Mouse (Mus musculus) urinary bladder, postnatal 10 days (tissue): ENCODE data around the gene 1810062G17Rik.

Experiments
- DNase-seq: peaks from one replicate; pipeline ENCODE4 v3.0.0; 2022; ENCODE audit warnings: low spot score

Gene 1810062G17Rik

GRCm38 (mm10) chr3:36475532-36476087, at the start of gene 1810062G17Rik, which contains the start of gene Anxa5:
Gene 1810062G17Rik, plus strand, starts transcription at chr3:36475937.
Gene Anxa5, minus strand, starts transcription at chr3:36475894.
- peak; percentile 92 for DNase-seq

DNA sequence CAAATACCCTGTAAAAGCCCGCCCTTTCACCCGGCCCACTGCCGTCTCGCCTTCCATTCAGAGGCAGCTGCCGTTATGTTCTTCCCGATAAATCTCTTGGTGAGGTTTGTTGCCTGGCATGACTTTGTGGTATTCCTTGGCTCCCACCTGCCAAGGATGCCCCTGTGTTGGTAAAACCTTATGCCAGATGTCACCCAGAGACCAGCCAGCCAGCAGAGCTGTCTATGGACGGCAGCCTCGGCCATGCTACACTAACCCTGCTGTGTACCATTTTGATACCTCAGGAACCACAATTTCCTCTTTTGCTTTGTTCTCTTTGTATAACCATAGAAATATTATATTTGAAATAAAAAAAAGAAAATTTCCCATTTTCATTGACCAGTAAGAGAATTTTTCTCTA, 48.4 kb upstream of the 1810062G17Rik start:
- no peak for DNase-seq

DNA sequence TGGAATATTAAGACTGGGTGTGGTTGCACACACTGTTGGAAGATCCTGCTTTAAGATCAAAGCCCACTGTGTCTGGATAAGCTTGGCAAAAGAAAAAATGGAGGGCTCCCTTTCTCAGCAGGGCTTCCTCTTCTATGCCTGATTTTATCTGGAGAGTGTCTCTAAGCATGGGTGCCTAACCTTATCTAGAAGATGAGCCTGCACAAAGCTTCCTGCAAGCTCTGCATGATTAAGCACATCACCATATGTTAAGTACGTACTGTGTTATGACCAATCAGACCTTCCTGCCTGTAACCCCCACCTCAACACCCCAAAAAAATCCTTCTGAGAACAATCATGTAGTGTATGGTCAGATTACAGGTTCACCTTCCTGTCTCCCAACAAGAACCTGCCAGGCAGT, 45.4 kb upstream of the 1810062G17Rik start:
- DNase-seq = no peak

- DNase-seq = no peak
Observed at GRCm38 (mm10) chr3:36440280-36440679, 35.5 kb upstream of the 1810062G17Rik start.

DNA sequence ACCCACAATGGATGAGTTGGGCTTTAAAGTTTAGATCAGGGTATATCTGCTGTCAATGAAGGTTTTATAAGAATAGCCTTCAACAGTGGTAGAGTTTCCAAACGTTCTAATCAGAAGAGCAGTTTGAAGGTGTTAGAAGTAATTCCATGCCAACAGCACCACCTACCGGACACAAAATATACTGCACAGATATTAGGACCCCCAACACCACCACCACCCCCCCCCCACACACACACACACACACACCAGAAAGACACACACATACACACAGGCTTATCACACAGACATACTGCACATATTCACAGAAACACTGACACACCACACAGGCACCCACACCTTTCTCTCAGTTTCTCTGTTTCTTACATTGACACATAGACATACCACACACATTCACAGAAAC, 33.3 kb upstream of the 1810062G17Rik start:
- DNase-seq = no peak

DNA sequence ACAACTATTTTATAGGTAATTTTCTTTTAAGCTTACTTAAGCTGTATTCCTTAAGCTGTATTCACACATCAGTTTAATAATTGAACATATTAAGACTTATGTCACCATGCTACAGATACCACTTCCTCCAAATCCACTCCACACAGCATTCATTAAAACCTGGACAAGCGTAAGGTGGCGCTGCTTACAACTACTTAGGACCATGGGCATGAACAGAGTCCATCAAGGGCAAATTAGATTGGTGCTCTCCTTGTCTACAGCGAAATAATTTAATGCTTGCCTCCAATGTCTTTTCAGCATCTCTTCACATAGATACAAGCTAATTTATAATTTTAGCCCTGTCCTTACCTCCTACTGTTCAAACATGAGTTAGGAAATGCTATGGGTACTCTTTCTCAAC, 29.7 kb upstream of the 1810062G17Rik start:
- DNase-seq = no peak

GRCm38 (mm10) chr3:36446506-36446905, 29.2 kb upstream of the 1810062G17Rik start:
- DNase-seq = no peak

DNA sequence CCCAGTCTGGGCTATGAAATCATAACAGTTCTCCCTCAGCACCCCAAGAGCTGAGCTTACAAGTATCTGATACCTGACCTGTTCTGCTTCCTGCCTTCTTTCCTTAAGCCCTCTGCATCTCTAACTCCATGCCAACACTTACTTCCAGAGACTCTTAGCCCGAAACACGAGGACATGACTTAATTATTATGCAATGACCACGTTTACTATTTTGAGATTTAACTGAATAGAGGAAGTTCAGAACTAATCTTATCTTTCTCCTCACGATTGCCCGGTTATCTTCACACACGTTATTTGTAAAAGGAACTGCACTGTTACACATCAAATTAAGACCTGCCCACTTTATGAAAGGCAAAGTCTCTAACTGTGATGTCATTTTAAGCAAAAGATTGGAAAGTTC, 28.8 kb upstream of the 1810062G17Rik start:
- no peak for DNase-seq

- no peak for DNase-seq
Observed at GRCm38 (mm10) chr3:36449292-36450165, 26.2 kb upstream of the 1810062G17Rik start.

GRCm38 (mm10) chr3:36452502-36452901, 23.2 kb upstream of the 1810062G17Rik start:
- DNase-seq = no peak

GRCm38 (mm10) chr3:36455124-36455523, 20.6 kb upstream of the 1810062G17Rik start:
- no peak for DNase-seq

- no peak for DNase-seq
Observed at GRCm38 (mm10) chr3:36455566-36455965, 20.2 kb upstream of the 1810062G17Rik start.

- no peak for DNase-seq
Observed at GRCm38 (mm10) chr3:36460717-36461116, 15.0 kb upstream of the 1810062G17Rik start.

DNA sequence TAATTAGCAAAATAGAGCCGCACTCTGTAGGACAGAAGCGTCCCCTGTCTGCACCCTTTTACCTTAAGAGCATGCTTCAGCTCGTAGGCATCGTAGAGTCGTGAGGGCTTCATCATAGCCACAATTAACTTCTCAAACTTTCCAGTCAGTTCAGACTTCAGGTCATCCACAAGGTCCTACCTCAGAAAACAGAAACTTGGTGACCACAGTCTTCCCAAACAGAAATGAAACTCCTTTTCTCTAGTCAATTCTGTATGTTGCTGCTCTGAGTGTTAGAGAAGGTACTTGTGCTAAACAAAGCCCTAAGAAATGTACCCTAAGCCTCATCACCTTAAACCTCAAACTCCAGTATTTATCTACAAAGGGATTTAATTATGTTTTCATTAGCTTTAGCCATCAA, 13.9 kb upstream of the 1810062G17Rik start:
- no peak for DNase-seq

DNA sequence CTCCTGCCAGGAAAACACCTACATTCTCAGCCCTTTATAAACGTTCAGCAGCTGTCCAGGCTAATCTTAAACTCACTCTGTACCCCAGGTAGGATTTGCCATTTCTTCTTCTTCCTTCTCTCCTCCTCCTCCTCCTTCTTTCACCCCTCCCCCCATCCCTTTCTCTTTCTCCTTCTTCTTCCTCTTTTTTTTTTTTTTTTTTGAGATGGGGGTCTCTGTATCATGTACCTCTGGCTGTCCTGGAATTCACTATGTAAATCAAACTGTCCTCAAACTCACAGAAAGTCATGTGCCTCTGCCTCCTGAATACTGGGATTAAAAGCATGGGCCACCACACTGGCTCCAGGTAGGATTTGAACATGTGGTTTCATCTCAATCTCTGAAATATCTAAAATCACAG, 13.4 kb upstream of the 1810062G17Rik start:
- DNase-seq = no peak

GRCm38 (mm10) chr3:36465538-36465937, 10.2 kb upstream of the 1810062G17Rik start:
- no peak for DNase-seq

DNA sequence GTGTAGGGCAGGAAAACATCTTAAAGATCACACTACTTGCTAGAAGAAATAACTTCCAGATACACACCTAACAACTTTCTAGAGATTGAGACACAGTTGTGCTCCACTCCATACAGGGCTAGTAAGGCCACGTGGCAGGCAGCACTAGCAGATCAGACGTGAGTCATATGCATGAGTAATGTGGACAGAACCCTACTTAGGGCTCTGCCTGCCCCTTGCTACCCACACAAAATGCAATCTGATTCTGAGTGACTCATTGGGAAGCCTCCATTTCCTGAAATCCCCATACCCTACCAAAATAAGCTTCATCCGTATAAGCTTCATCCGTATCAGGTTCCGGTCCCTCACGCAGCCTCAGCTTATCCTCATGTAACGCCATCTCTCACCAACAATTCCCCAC, 8.1 kb upstream of the 1810062G17Rik start:
- no peak for DNase-seq

- DNase-seq = no peak
Observed at GRCm38 (mm10) chr3:36468871-36469270, 6.9 kb upstream of the 1810062G17Rik start.

DNA sequence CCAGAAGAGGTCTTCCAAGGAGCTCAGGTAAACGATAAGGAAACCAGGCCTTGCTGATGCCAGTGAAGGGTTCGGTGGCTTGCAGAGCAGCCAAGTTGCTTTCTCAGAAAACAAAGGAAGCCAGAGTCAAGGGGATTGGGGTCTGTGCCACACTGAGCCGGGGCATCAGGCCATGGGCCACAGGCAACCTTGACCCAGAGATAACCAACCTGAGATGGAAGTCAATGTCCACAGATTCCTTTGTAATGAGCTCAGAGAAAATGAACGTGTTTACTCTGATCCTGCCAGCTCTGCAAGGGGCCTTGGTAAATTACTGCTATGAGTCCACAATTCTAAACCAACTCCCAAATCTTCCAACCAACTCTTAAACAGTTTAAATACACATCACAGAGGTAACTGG, 3.9 kb upstream of the 1810062G17Rik start:
- DNase-seq = no peak

DNA sequence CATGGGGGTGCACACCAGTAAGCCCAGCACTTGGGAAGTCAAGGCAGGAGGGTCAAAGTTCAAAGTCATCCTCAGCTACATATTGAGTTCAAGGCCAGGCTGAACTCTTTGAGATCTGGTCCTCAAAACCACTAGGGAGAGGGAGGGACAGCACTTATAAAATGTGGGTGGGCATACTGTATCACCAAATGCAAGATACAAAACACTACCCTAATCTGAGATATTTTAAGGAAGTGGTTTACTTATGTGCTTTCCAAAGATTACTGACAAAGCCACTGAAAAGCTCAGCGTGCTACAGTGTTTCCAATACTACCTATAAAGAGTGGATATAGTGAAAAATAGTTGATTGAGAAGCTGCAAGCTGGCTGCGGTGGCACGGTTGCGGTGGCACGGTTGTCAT, 2.5 kb upstream of the 1810062G17Rik start:
- DNase-seq = no peak

DNA sequence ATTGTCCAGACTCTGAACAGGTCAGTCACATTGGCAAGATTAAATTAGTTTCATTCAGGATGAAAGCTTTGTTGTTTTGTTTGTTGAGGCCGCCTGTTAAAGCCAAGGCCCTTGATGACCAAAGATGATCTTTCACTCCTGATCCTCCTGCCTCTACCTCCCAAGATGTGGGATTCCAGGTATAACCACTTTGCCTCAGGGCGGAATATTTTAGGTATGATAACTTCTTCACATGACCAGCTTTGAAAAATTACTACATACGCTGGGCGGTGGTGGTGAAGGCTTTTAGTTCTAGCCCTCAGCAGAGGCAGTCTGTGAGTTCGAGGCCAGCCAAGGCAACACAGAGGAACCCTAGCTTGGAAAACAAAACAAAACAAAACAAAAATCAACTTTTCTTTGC, 1.3 kb upstream of the 1810062G17Rik start:
- DNase-seq = no peak

GRCm38 (mm10) chr3:36474938-36475483, 726 bp upstream of the 1810062G17Rik start:
- DNase-seq = no peak
